Mouse (Mus musculus): Measurements from ENCODE around the gene Ep400. TPM values are rescaled to one million over a fixed set of nuclear protein-coding genes. Genes with fewer than 3 reads are reported as not detected.

The Ep400 gene
- polyA plus RNA-seq, 1 experiment from 2014 or later, result 49.2 TPM

GRCm38 (mm10) chr5:110802186-110802585 is 31.7 kb upstream of the Ep400 start:
- H3K4me2 ChIP-seq (replicated peaks; ENCODE audit: low read depth, low read length), result no peak overlapping the region
- H3K27ac ChIP-seq (ENCODE audit: low read length), result no peak overlapping the region
- ATAC-seq (ENCODE audit: low FRiP score, low TSS enrichment), result no peak
- no peak overlapping the region for H3K9ac ChIP-seq (replicated peaks; ENCODE audit: low read length)
- no peaks in the 10 kb centered on the region for H3K9me3 ChIP-seq (ENCODE audit: low read length)
- 0 out of 2 replicates have a peak, but pooled peaks cover 6% of the 10 kb centered on the region for H3K4me1 ChIP-seq (ENCODE audit: insufficient read depth, low read length)
- WGBS, result 81% methylated on average over 4 of the region's 4 CpGs
- no peaks in the 10 kb centered on the region for H3K27me3 ChIP-seq (ENCODE audit: insufficient read depth, low read length)
- no peak overlapping the region for H3K4me3 ChIP-seq (ENCODE audit: low read length)
- peaks cover 20% of the 10 kb centered on the region for H3K36me3 ChIP-seq (ENCODE audit: insufficient read depth, low read length)

DNA sequence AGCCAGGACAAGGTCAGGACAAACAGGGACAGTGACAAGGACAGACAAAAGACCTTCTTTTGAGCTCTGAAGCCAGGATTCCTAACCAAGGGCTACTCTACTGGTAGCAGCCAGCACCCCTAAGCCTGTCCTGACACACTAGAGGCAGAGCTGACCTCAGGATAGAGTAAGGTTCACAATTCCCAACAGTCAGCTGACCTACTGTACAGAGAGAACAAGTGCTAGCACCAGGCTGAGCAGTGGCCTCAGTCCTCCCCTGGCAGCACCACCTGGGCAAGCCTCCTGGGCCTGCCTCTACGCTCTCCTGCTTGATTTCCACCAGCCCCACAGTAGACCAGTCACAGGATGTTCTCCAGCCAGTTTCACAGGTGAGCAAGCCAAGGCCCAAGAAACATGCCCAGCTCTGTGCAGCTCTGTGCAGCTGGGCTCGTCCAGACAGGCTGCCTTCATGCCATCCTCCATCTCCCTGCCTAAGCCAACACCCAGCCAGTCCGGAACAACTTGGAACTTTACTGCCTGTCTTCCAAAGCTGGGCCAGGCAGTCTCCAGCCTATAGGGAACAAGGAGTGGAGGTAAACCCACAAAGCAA is 30.6 kb upstream of the Ep400 start:
- H3K27me3 ChIP-seq (ENCODE audit: insufficient read depth, low read length), result no peaks in the 10 kb centered on the region
- no peaks in the 10 kb centered on the region for H3K9me3 ChIP-seq (ENCODE audit: low read length)
- no peak overlapping the region for H3K4me2 ChIP-seq (replicated peaks; ENCODE audit: low read depth, low read length)
- no peak overlapping the region for H3K27ac ChIP-seq (ENCODE audit: low read length)
- no peak overlapping the region for H3K4me3 ChIP-seq (ENCODE audit: low read length)
- WGBS, result 81% methylated on average over 3 of the region's 3 CpGs
- H3K9ac ChIP-seq (replicated peaks; ENCODE audit: low read length), result no peak overlapping the region
- ATAC-seq (ENCODE audit: low FRiP score, low TSS enrichment), result no peak
- H3K36me3 ChIP-seq (ENCODE audit: insufficient read depth, low read length), result peaks cover 29% of the 10 kb centered on the region
- H3K4me1 ChIP-seq (ENCODE audit: insufficient read depth, low read length), result no peaks in the 10 kb centered on the region

DNA sequence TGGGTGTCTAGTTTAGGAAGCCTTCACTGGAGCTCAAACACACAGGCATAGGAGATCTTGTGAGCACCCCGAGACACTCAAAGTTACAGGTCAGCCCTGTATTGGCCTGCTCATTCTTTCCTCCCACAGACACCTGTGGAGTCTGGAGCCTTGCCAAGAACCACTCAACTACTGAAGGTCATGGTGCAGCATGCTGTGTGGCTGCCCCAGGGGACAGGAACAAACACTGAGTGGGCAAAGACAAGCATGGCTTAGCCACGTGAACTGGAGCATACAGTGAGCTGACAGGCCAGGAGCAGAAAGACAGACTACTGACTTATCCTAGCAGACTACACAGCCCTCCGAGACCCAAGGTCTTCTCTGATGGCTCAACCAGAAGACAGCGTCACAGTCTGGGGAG is 27.2 kb upstream of the Ep400 start:
- Histone ChIP-seq H3K4me1 (ENCODE audit: insufficient read depth, low read length) (no peaks in the 10 kb centered on the region), H3K36me3 (ENCODE audit: insufficient read depth, low read length) (peaks cover 59% of the 10 kb centered on the region), H3K27me3 (ENCODE audit: insufficient read depth, low read length) (no peaks in the 10 kb centered on the region), H3K27ac (ENCODE audit: low read length) (no peak overlapping the region), H3K4me2 (replicated peaks; ENCODE audit: low read depth, low read length) (no peak overlapping the region), H3K9ac (replicated peaks; ENCODE audit: low read length) (no peak overlapping the region), H3K9me3 (ENCODE audit: low read length) (no peaks in the 10 kb centered on the region), H3K4me3 (ENCODE audit: low read length) (no peak overlapping the region)
- 59% methylated on average over 4 of the region's 4 CpGs for WGBS
- no peak for ATAC-seq (ENCODE audit: low FRiP score, low TSS enrichment)

DNA sequence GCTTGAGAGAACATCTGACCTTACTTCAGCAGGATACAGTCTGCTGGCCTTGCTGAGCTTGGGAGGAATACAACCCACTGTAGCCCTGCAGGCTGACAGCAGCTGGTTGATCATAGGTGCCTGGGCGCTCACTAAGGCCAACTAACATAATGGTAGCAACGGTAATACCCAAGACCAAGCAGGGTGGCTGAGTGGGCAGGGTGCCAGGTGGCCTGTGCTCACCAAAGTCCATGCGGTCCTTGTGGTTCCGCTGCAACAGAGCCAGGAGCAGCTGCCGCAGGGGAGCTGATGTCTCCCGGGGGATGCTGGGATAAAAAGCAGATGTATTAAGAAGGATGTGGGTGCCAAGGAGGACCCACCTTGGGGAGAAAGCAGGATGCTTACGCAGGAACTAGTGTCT is 23.8 kb upstream of the Ep400 start:
- Histone ChIP-seq H3K4me1 (ENCODE audit: insufficient read depth, low read length) (no peaks in the 10 kb centered on the region), H3K9ac (replicated peaks; ENCODE audit: low read length) (no peak overlapping the region), H3K4me3 (ENCODE audit: low read length) (no peak overlapping the region), H3K27ac (ENCODE audit: low read length) (no peak overlapping the region), H3K9me3 (ENCODE audit: low read length) (no peaks in the 10 kb centered on the region), H3K27me3 (ENCODE audit: insufficient read depth, low read length) (no peaks in the 10 kb centered on the region), H3K4me2 (replicated peaks; ENCODE audit: low read depth, low read length) (no peak overlapping the region), H3K36me3 (ENCODE audit: insufficient read depth, low read length) (peaks cover 81% of the 10 kb centered on the region)
- no peak for ATAC-seq (ENCODE audit: low FRiP score, low TSS enrichment)
- WGBS, result 94% methylated on average over 7 of the region's 7 CpGs

DNA sequence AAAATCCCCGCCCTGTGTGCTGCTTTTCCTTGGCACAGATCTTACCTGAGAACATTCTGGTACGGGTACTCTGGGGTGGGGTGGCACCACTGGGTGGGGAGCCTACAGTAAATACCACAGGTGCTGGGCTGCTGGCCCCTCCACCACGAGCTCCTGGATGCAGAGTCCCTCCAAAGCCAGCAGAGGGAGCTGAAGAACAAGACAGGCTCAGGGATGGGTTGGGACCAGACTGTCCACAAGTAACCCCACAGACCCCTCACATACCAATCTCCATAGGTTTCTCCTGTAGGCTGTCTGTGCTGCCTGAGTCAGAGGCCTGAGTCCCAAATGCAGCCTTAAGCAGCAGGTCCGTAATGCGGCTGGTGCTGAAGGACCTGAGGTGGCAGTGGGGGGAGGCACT is 18.2 kb upstream of the Ep400 start:
- no peak overlapping the region for H3K9ac ChIP-seq (replicated peaks; ENCODE audit: low read length)
- 69% methylated on average over 5 of the region's 5 CpGs for WGBS
- H3K4me1 ChIP-seq (ENCODE audit: insufficient read depth, low read length), result no peaks in the 10 kb centered on the region
- peak; percentile 29; the same call in 1 of the 2 replicates for ATAC-seq (ENCODE audit: low FRiP score, low TSS enrichment)
- no peak overlapping the region for H3K27ac ChIP-seq (ENCODE audit: low read length)
- no peak overlapping the region for H3K4me3 ChIP-seq (ENCODE audit: low read length)
- peaks cover 72% of the 10 kb centered on the region for H3K36me3 ChIP-seq (ENCODE audit: insufficient read depth, low read length)
- H3K4me2 ChIP-seq (replicated peaks; ENCODE audit: low read depth, low read length), result no peak overlapping the region
- H3K27me3 ChIP-seq (ENCODE audit: insufficient read depth, low read length), result no peaks in the 10 kb centered on the region
- H3K9me3 ChIP-seq (ENCODE audit: low read length), result no peaks in the 10 kb centered on the region

DNA sequence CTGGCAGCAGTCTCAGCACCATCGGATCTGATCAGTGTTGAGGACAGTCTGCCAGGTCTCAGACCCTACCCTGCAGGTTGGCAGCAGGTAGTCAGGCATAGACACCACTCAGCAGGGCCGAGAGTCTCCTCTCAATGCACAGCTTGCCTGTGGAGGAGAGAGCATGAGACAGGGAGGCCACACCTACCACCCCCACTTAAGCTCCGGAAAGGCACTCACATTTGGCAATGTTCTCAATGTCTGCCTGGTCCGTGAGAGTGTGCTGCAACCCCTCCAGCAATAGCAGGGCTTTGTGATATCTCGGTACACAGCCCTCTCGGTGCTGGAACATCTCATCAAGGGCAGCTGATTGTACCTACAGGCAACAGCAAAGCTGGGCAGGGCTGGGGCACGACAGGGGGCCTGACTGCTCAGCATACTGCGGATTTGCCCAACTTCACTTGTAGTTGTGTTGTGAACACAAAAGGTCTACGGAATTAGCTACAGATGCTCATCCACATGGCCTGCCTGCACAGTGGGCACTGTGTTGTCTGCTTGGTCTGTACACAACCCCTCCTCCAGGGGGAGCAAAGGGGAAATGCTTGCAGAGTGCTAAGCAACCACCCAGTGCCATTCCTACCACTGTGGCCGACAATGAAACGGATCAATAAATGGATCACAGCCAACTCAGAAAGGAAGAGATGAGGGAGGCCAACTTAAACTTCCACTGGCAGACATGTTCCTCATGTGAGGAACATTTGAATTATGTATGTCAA is 15.7 kb upstream of the Ep400 start:
- Histone ChIP-seq H3K9me3 (ENCODE audit: low read length) (no peaks in the 10 kb centered on the region), H3K36me3 (ENCODE audit: insufficient read depth, low read length) (peaks cover 53% of the 10 kb centered on the region)
- ATAC-seq (ENCODE audit: low FRiP score, low TSS enrichment), result no peak

GRCm38 (mm10) chr5:110783150-110783549 is 12.6 kb upstream of the Ep400 start:
- WGBS, result 63% methylated on average over 8 of the region's 8 CpGs
- H3K9ac ChIP-seq (replicated peaks; ENCODE audit: low read length), result no peak overlapping the region
- no peak for ATAC-seq (ENCODE audit: low FRiP score, low TSS enrichment)
- no peak overlapping the region for H3K27ac ChIP-seq (ENCODE audit: low read length)
- H3K4me3 ChIP-seq (ENCODE audit: low read length), result no peak overlapping the region
- H3K9me3 ChIP-seq (ENCODE audit: low read length), result no peaks in the 10 kb centered on the region
- no peaks in the 10 kb centered on the region for H3K27me3 ChIP-seq (ENCODE audit: insufficient read depth, low read length)
- H3K36me3 ChIP-seq (ENCODE audit: insufficient read depth, low read length), result peaks cover 29% of the 10 kb centered on the region
- no peak overlapping the region for H3K4me2 ChIP-seq (replicated peaks; ENCODE audit: low read depth, low read length)
- peaks cover 9% of the 10 kb centered on the region for H3K4me1 ChIP-seq (ENCODE audit: insufficient read depth, low read length)

More for the DNA sequence above, 15.7 kb upstream of the Ep400 start:
- no peak overlapping the region for H3K9ac ChIP-seq (replicated peaks; ENCODE audit: low read length)
- no peak overlapping the region for H3K4me2 ChIP-seq (replicated peaks; ENCODE audit: low read depth, low read length)
- no peaks in the 10 kb centered on the region for H3K4me1 ChIP-seq (ENCODE audit: insufficient read depth, low read length)
- no peak overlapping the region for H3K4me3 ChIP-seq (ENCODE audit: low read length)
- no peaks in the 10 kb centered on the region for H3K27me3 ChIP-seq (ENCODE audit: insufficient read depth, low read length)
- 85% methylated on average over 11 of the region's 11 CpGs for WGBS
- H3K27ac ChIP-seq (ENCODE audit: low read length), result no peak overlapping the region

GRCm38 (mm10) chr5:110781529-110782238 is 11.2 kb upstream of the Ep400 start:
- Histone ChIP-seq H3K27me3 (ENCODE audit: insufficient read depth, low read length) (no peaks in the 10 kb centered on the region), H3K9me3 (ENCODE audit: low read length) (no peaks in the 10 kb centered on the region), H3K27ac (ENCODE audit: low read length) (no peak overlapping the region), H3K4me3 (ENCODE audit: low read length) (no peak overlapping the region), H3K9ac (replicated peaks; ENCODE audit: low read length) (no peak overlapping the region), H3K4me2 (replicated peaks; ENCODE audit: low read depth, low read length) (no peak overlapping the region), H3K36me3 (ENCODE audit: insufficient read depth, low read length) (peaks cover 19% of the 10 kb centered on the region), H3K4me1 (ENCODE audit: insufficient read depth, low read length) (peaks cover 9% of the 10 kb centered on the region)
- ATAC-seq (ENCODE audit: low FRiP score, low TSS enrichment), result no peak
- WGBS, result 79% methylated on average over 7 of the region's 7 CpGs

DNA sequence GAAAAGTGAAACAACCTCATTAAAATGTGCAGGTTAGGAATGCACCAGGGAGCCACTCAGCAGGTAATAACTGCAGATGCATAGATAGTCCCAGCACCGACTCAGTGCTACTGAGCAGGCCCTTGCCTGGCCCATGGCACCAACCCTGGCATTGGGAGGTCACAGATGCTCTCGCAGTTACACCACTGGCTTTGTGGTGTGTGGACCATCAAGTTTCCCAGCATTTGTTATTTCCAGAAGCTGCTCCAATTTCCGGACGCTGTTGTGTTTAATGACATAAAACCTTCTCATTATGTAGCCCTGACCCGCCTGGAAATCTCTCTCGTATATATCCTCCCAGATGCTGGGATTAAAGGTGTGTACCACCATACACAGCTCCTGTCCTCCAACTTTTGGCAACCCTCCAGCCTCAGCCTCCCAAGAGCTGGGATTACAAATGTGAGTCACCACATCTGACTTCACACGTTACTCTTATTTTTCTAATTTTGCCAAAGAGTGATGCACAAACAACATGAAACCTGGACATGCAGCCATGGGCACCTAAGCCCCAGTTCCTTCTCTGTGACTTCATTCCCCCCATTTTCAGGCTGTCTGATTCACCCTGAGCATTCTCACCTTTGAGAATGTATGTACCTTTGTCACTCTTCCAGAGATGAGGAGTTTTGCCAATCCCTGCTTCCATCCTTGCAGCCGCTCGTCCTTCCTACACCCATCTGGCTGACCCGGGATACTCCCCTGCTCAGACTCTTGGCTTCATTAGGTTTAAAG is 10.4 kb upstream of the Ep400 start:
- H3K4me2 ChIP-seq (replicated peaks; ENCODE audit: low read depth, low read length), result peak overlapping the region; percentile 74
- H3K4me1 ChIP-seq (ENCODE audit: insufficient read depth, low read length), result peaks cover 9% of the 10 kb centered on the region
- peak overlapping the region; percentile 79 for H3K4me3 ChIP-seq (ENCODE audit: low read length)
- ATAC-seq (ENCODE audit: low FRiP score, low TSS enrichment), result peak; percentile 28; the same call in 1 of the 2 replicates
- H3K9ac ChIP-seq (replicated peaks; ENCODE audit: low read length), result peak overlapping the region; percentile 81
- peak overlapping the region; percentile 48; the same call in 1 of the 2 replicates for H3K27ac ChIP-seq (ENCODE audit: low read length)
- no peaks in the 10 kb centered on the region for H3K9me3 ChIP-seq (ENCODE audit: low read length)
- WGBS, result 51% methylated on average over 10 of the region's 10 CpGs
- H3K36me3 ChIP-seq (ENCODE audit: insufficient read depth, low read length), result peaks cover 19% of the 10 kb centered on the region
- H3K27me3 ChIP-seq (ENCODE audit: insufficient read depth, low read length), result no peaks in the 10 kb centered on the region
